Mouse (Mus musculus): Measurements from ENCODE around the gene Tut1.

GRCm38 (mm10) chr19:8950190-8950589, 3.5 kb upstream of the Tut1 start:
- TF ChIP-seq MAFK (IDR thresholded peaks at IDR 0.05; ENCODE audit: insufficient read depth, low read depth, low read length) (no peak), HCFC1 (IDR thresholded peaks at IDR 0.05; ENCODE audit: borderline replicate concordance, insufficient read depth, low read length) (no peak), CHD2 (IDR thresholded peaks at IDR 0.05; ENCODE audit: low read depth, low read length) (no peak)
